Mouse (Mus musculus) heart, embryonic 15.5 days (tissue): Measurements from ENCODE around the gene Mbtps2. TPM values are rescaled to one million over a fixed set of nuclear protein-coding genes. Genes with fewer than 3 reads are reported as not detected.

Source experiments
- ATAC-seq: fragments of 200-750 bp; cut with Nextera tagmentation; replicated peaks from 2 replicates; pipeline ENCODE4 v1.8.0; 2017; ENCODE audit warnings: low read depth, moderate TSS enrichment; ENCODE audit not compliant: insufficient number of reproducible peaks, insufficient read depth, low FRiP score
- H3K27ac ChIP-seq: fragments of 300-500 bp; sonication (generic); 2 replicates; pipeline ENCODE4 v1.5.1; 2015; ENCODE audit warnings: mild to moderate bottlenecking, inconsistent platforms
- H3K27me3 ChIP-seq: fragments of 300-500 bp; sonication (generic); 2 replicates; pipeline ENCODE4 v1.6.1; 2015; ENCODE audit warnings: inconsistent platforms
- H3K36me3 ChIP-seq: fragments of 300-500 bp; sonication (generic); 2 replicates; pipeline ENCODE4 v1.6.1; 2015; ENCODE audit warnings: mild to moderate bottlenecking, inconsistent platforms
- H3K4me1 ChIP-seq: fragments of 300-500 bp; sonication (generic); replicated peaks from 2 replicates; pipeline ENCODE4 v1.6.1; 2015; ENCODE audit warnings: inconsistent platforms
- H3K4me2 ChIP-seq: fragments of 300-500 bp; sonication (generic); 2 replicates; pipeline ENCODE4 v1.6.1; 2015; ENCODE audit warnings: inconsistent platforms, mild to moderate bottlenecking, moderate library complexity
- H3K4me3 ChIP-seq: fragments of 300-500 bp; sonication (generic); 2 replicates; pipeline ENCODE4 v1.5.1; 2015; ENCODE audit warnings: mild to moderate bottlenecking, inconsistent platforms
- H3K9ac ChIP-seq: fragments of 300-500 bp; sonication (generic); 2 replicates; pipeline ENCODE4 v1.6.1; 2015; ENCODE audit warnings: mild to moderate bottlenecking, inconsistent platforms
- H3K9me3 ChIP-seq: fragments of 300-500 bp; sonication (generic); replicated peaks from 2 replicates; pipeline ENCODE4 v1.6.1; 2016; ENCODE audit warnings: inconsistent platforms
- WGBS: fragments of 180-500 bp; shearing (Covaris S2); methylation state at CpG from one replicate; pipeline ENCODE4 v1.1.7; 2015; ENCODE audit warnings: mixed read lengths; 5-methylcytosine and 5-hydroxymethylcytosine counted together
- polyA plus RNA-seq: library from polyadenylated mRNA; unstranded; fragments of >200 nt; fragmentation: Nextera tagmentation; extraction: Ambion mirVana; gene quantifications from 2 replicates; pipeline ENCODE4 v1.2.1, GENCODE M21; 2015

The Mbtps2 gene
- polyA plus RNA-seq, 1 experiment from 2014 or later = 12.6 TPM

GRCm38 (mm10) chrX:157596802-157597201 lies 1.7 kb downstream of the Mbtps2 start:
- H3K27me3 ChIP-seq = no peaks in the 10 kb centered on the region
- peak overlapping the region; percentile 55 for H3K4me2 ChIP-seq
- no peaks in the 10 kb centered on the region for H3K36me3 ChIP-seq
- H3K4me3 ChIP-seq = peak overlapping the region; percentile 75
- H3K9ac ChIP-seq = no peak overlapping the region
- no peak for ATAC-seq
- WGBS = 56% methylated on average over 5 of the region's 5 CpGs
- H3K9me3 ChIP-seq = no peaks in the 10 kb centered on the region
- H3K4me1 ChIP-seq = peaks cover 6% of the 10 kb centered on the region
- H3K27ac ChIP-seq = no peak overlapping the region

GRCm38 (mm10) chrX:157595927-157596326 lies 2.6 kb downstream of the Mbtps2 start:
- no peak overlapping the region for H3K9ac ChIP-seq
- H3K27me3 ChIP-seq = no peaks in the 10 kb centered on the region
- no peak overlapping the region for H3K4me2 ChIP-seq
- no peak for ATAC-seq
- no peaks in the 10 kb centered on the region for H3K9me3 ChIP-seq
- H3K4me3 ChIP-seq = no peak overlapping the region
- peaks cover 6% of the 10 kb centered on the region for H3K4me1 ChIP-seq
- WGBS = 66% methylated on average over 6 of the region's 6 CpGs
- no peak overlapping the region for H3K27ac ChIP-seq
- no peaks in the 10 kb centered on the region for H3K36me3 ChIP-seq

GRCm38 (mm10) chrX:157594606-157595005 lies 3.9 kb downstream of the Mbtps2 start:
- Histone ChIP-seq H3K4me1 (peaks cover 6% of the 10 kb centered on the region), H3K27ac (no peak overlapping the region), H3K9me3 (no peaks in the 10 kb centered on the region), H3K27me3 (no peaks in the 10 kb centered on the region), H3K9ac (no peak overlapping the region), H3K4me3 (no peak overlapping the region), H3K36me3 (no peaks in the 10 kb centered on the region; the same call in 1 of the 2 replicates), H3K4me2 (no peak overlapping the region)
- no peak for ATAC-seq
- 72% methylated on average over 2 of the region's 2 CpGs for WGBS

GRCm38 (mm10) chrX:157587001-157587400 lies 11.5 kb downstream of the Mbtps2 start:
- Histone ChIP-seq H3K4me3 (no peak overlapping the region), H3K36me3 (no peaks in the 10 kb centered on the region; the same call in 1 of the 2 replicates), H3K27me3 (no peaks in the 10 kb centered on the region), H3K9ac (no peak overlapping the region), H3K4me1 (no peaks in the 10 kb centered on the region), H3K27ac (no peak overlapping the region), H3K9me3 (no peaks in the 10 kb centered on the region), H3K4me2 (no peak overlapping the region)
- ATAC-seq = no peak
- WGBS = 73% methylated on average over 5 of the region's 5 CpGs

- Histone ChIP-seq H3K4me2 (no peak overlapping the region), H3K36me3 (no peaks in the 10 kb centered on the region; the same call in 1 of the 2 replicates), H3K27me3 (no peaks in the 10 kb centered on the region), H3K9me3 (no peaks in the 10 kb centered on the region), H3K4me1 (no peaks in the 10 kb centered on the region), H3K9ac (no peak overlapping the region), H3K27ac (no peak overlapping the region), H3K4me3 (no peak overlapping the region)
- no peak for ATAC-seq
Observed at GRCm38 (mm10) chrX:157586397-157586796, 12.1 kb downstream of the Mbtps2 start.

- no peaks in the 10 kb centered on the region for H3K9me3 ChIP-seq
- H3K4me3 ChIP-seq = no peak overlapping the region
- no peaks in the 10 kb centered on the region for H3K4me1 ChIP-seq
- no peaks in the 10 kb centered on the region for H3K27me3 ChIP-seq
- H3K4me2 ChIP-seq = no peak overlapping the region
- no peak overlapping the region for H3K9ac ChIP-seq
- H3K27ac ChIP-seq = no peak overlapping the region
- 80% methylated on average over 6 of the region's 6 CpGs for WGBS
- no peak for ATAC-seq
- 0 out of 2 replicates have a peak, but pooled peaks cover 2% of the 10 kb centered on the region for H3K36me3 ChIP-seq
Observed at GRCm38 (mm10) chrX:157579108-157579614, 19.4 kb downstream of the Mbtps2 start.

- no peaks in the 10 kb centered on the region for H3K4me1 ChIP-seq
- H3K27me3 ChIP-seq = no peaks in the 10 kb centered on the region
Observed at GRCm38 (mm10) chrX:157574683-157575082, 23.8 kb downstream of the Mbtps2 start.

GRCm38 (mm10) chrX:157568840-157569239 lies 29.7 kb downstream of the Mbtps2 start, which contains the start of gene Yy2:
TSS of gene Yy2 (minus strand) at chrX:157568985.
- Histone ChIP-seq H3K27ac (no peak within 1 kb of the TSS), H3K9ac (no peak within 1 kb of the TSS), H3K27me3 (no peaks in the 10 kb centered on the region), H3K4me3 (no peak within 1 kb of the TSS), H3K4me1 (no peaks in the 10 kb centered on the region), H3K9me3 (no peaks in the 10 kb centered on the region), H3K36me3 (peaks cover 3% of the 10 kb centered on the region; the same call in 1 of the 2 replicates), H3K4me2 (no peak within 1 kb of the TSS)
- WGBS = 85% methylated on average over 26 of the region's 26 CpGs
- no peak for ATAC-seq

More at GRCm38 (mm10) chrX:157574683-157575082, 23.8 kb downstream of the Mbtps2 start:
- H3K9ac ChIP-seq = no peak overlapping the region
- ATAC-seq = no peak
- no peak overlapping the region for H3K27ac ChIP-seq
- no peaks in the 10 kb centered on the region for H3K9me3 ChIP-seq
- H3K4me3 ChIP-seq = no peak overlapping the region
- H3K36me3 ChIP-seq = 0 out of 2 replicates have a peak, but pooled peaks cover 2% of the 10 kb centered on the region
- 53% methylated on average over 2 of the region's 2 CpGs for WGBS
- no peak overlapping the region for H3K4me2 ChIP-seq

GRCm38 (mm10) chrX:157563794-157564193 lies 34.7 kb downstream of the Mbtps2 start:
- ATAC-seq = no peak
- no peaks in the 10 kb centered on the region for H3K9me3 ChIP-seq
- peaks cover 4% of the 10 kb centered on the region; the same call in 1 of the 2 replicates for H3K36me3 ChIP-seq
- H3K4me1 ChIP-seq = no peaks in the 10 kb centered on the region
- H3K4me2 ChIP-seq = no peak overlapping the region
- no peak overlapping the region for H3K27ac ChIP-seq
- no peak overlapping the region for H3K4me3 ChIP-seq
- H3K27me3 ChIP-seq = no peaks in the 10 kb centered on the region
- no peak overlapping the region for H3K9ac ChIP-seq
- 75% methylated on average over 10 of the region's 10 CpGs for WGBS

GRCm38 (mm10) chrX:157547082-157547481 lies 51.4 kb downstream of the Mbtps2 start:
- Histone ChIP-seq H3K4me1 (no peaks in the 10 kb centered on the region), H3K9me3 (no peaks in the 10 kb centered on the region), H3K27me3 (no peaks in the 10 kb centered on the region), H3K4me2 (no peak overlapping the region), H3K36me3 (no peaks in the 10 kb centered on the region), H3K27ac (no peak overlapping the region), H3K4me3 (no peak overlapping the region), H3K9ac (no peak overlapping the region)
- ATAC-seq = no peak
- 33% methylated on average over 3 of the region's 3 CpGs for WGBS

GRCm38 (mm10) chrX:157506400-157506799 lies 92.1 kb downstream of the Mbtps2 start:
- Histone ChIP-seq H3K36me3 (no peaks in the 10 kb centered on the region), H3K27me3 (no peaks in the 10 kb centered on the region), H3K9ac (no peak overlapping the region), H3K4me3 (no peak overlapping the region), H3K27ac (no peak overlapping the region), H3K4me2 (no peak overlapping the region), H3K9me3 (no peaks in the 10 kb centered on the region), H3K4me1 (peaks cover 3% of the 10 kb centered on the region; the same call in 1 of the 2 replicates)
- no peak for ATAC-seq
- 54% methylated on average over 5 of the region's 5 CpGs for WGBS

GRCm38 (mm10) chrX:157504506-157504905 lies 94.0 kb downstream of the Mbtps2 start:
- Histone ChIP-seq H3K9ac (no peak overlapping the region), H3K27me3 (no peaks in the 10 kb centered on the region), H3K36me3 (no peaks in the 10 kb centered on the region), H3K27ac (no peak overlapping the region; the same call in 1 of the 2 replicates), H3K9me3 (no peaks in the 10 kb centered on the region), H3K4me2 (no peak overlapping the region), H3K4me3 (no peak overlapping the region), H3K4me1 (peaks cover 3% of the 10 kb centered on the region; the same call in 1 of the 2 replicates)
- WGBS = 35% methylated on average over 1 of the region's 1 CpGs
- no peak for ATAC-seq
